Mouse (Mus musculus): ENCODE measurements around the gene Atp2c1. TPM values are rescaled to one million over a fixed set of nuclear protein-coding genes. Genes with fewer than 3 reads are reported as not detected.
A peak's percentile ranks its signal among the peaks of the same experiment; 100 is the strongest.

Atp2c1 gene
- total and polyA plus RNA-seq, 3 experiments: 45.8 to 60.7 (median 51.7) TPM

GRCm38 (mm10) chr9:105389289-105389688, 137.8 kb downstream of the Atp2c1 start:
- dilution Hi-C loops (cut with MboI; ENCODE audit: extremely low pct_ligation_motif_present, extremely low pct_unique_long_range_greater_than_20kb, low sequenced_read_pairs): no loop called here
- no peak overlapping the region for H3K27ac ChIP-seq (ENCODE audit: insufficient read depth, low read depth)
- H3K36me3 ChIP-seq (replicated peaks in 1 of 2; ENCODE audit: control insufficient read depth in 1 of 2, insufficient read depth in 1 of 2, low read length in 1 of 2): no peaks in the 10 kb centered on the region
- H3K9me3 ChIP-seq (replicated peaks; ENCODE audit: low read length): no peaks in the 10 kb centered on the region
- no peak overlapping the region for H3K4me3 ChIP-seq (replicated peaks in 1 of 3; ENCODE audit: low read depth in 2 of 3, low read length in 2 of 3, poor library complexity in 1 of 3)
- H3K27me3 ChIP-seq (replicated peaks): no peaks in the 10 kb centered on the region
- in situ Hi-C loops (cut with MboI; ENCODE audit: low pct_ligation_motif_present, low pct_unique_long_range_greater_than_20kb, low sequenced_read_pairs): loop anchor here (25.0 kb wide), 2 partner anchors 252 to 327 kb away; partner anchors contain the start of genes 1700080E11Rik, Mrpl3 and Nudt16
- no peak overlapping the region for H3K4me2 ChIP-seq (ENCODE audit: insufficient read depth, low read depth, poor library complexity, severe bottlenecking)
- TF ChIP-seq PAX5 (IDR thresholded peaks at IDR 0.05; ENCODE audit: low read length): no peak
- peak; percentile 63; the same call in 1 of the 2 replicates for TF ChIP-seq JUND (conservative IDR thresholded peaks at IDR 0.05; ENCODE audit: low read depth, low read length)
- peak; percentile 41; the same call in 1 of the 2 replicates for TF ChIP-seq IRF4 (IDR thresholded peaks at IDR 0.05; ENCODE audit: low read depth, low read length)
- TF ChIP-seq NRF1 (IDR thresholded peaks at IDR 0.05; ENCODE audit: low read depth, low read length): no peak
- TF ChIP-seq KAT2A (IDR thresholded peaks at IDR 0.05; ENCODE audit: insufficient replicate concordance, low read length): no peak
- no peak for TF ChIP-seq TCF12 (IDR thresholded peaks at IDR 0.05; ENCODE audit: low read depth, low read length)
- TF ChIP-seq ZKSCAN1 (IDR thresholded peaks at IDR 0.05; ENCODE audit: borderline replicate concordance, low read depth, low read length): no peak
- TF ChIP-seq MXI1 (IDR thresholded peaks at IDR 0.05; ENCODE audit: low read depth, low read length): no peak
- TF ChIP-seq ZC3H11A (IDR thresholded peaks at IDR 0.05; ENCODE audit: low read depth, low read length): peak; percentile 83
- TF ChIP-seq TBP (conservative IDR thresholded peaks at IDR 0.05; ENCODE audit: low read depth, low read length): no peak
- no peak for TF ChIP-seq JUN (IDR thresholded peaks at IDR 0.05; ENCODE audit: insufficient read depth, low read depth, low read length)
- peak; percentile 13; the same call in 1 of the 2 replicates for TF ChIP-seq BHLHE40 (IDR thresholded peaks at IDR 0.05; ENCODE audit: low read depth, low read length)
- no peak for TF ChIP-seq GABPA (IDR thresholded peaks at IDR 0.05; ENCODE audit: insufficient replicate concordance, low read depth, low read length)
- no peak for TF ChIP-seq USF2 (conservative IDR thresholded peaks at IDR 0.05; ENCODE audit: low read depth, low read length)
- TF ChIP-seq ETS1 (conservative IDR thresholded peaks at IDR 0.05; ENCODE audit: low read depth, low read length): no peak
- TF ChIP-seq SMC3 (IDR thresholded peaks at IDR 0.05; ENCODE audit: low read depth, low read length): peak; percentile 89
- 0 out of 2 replicates have a peak, but pooled peaks have one; percentile 18 for TF ChIP-seq ELF1 (IDR thresholded peaks at IDR 0.05; ENCODE audit: low read depth, low read length)
- 0 out of 2 replicates have a peak, but pooled peaks have one; percentile 48 for TF ChIP-seq MYC (IDR thresholded peaks at IDR 0.05; ENCODE audit: low read depth, low read length)
- no peak for TF ChIP-seq E2F4 (IDR thresholded peaks at IDR 0.05; ENCODE audit: insufficient replicate concordance, low read depth, low read length)
- TF ChIP-seq RAD21 (IDR thresholded peaks at IDR 0.05; ENCODE audit: low read depth, low read length): peak; percentile 97
- TF ChIP-seq EP300 (IDR thresholded peaks at IDR 0.05; ENCODE audit: low read length): 0 out of 2 replicates have a peak, but pooled peaks have one; percentile 14
- TF ChIP-seq CTCF (conservative IDR thresholded peaks at IDR 0.05 in 1 of 2, IDR thresholded peaks at IDR 0.05 in 1 of 2; ENCODE audit: low read depth in 2 of 2, low read length in 2 of 2): peak; percentile 72 to 89
- H3K9ac ChIP-seq (ENCODE audit: insufficient read depth, low read depth): no peak overlapping the region
- H3K4me1 ChIP-seq (ENCODE audit: control insufficient read depth in 1 of 2, insufficient read depth in 2 of 2): peaks cover 27 to 47% of the 10 kb centered on the region in 2 experiments
- peak; percentile 66 for DNase-seq (ENCODE audit: extremely low read depth)
- no peaks in the 10 kb centered on the region for H3K79me2 ChIP-seq (replicated peaks; ENCODE audit: control insufficient read depth, extremely low read depth, insufficient read depth, poor library complexity, severe bottlenecking)
